Mouse (Mus musculus) embryonic stem cell, embryonic (primary cell): ENCODE results near the gene Acap1.

Experiments used
- CTCF ChIA-PET, 4 experiments: fragments of 300-600 bp in 2 of 4; fragments of 350-600 bp in 2 of 4; sonication (Branson Sonifier 250); formaldehyde crosslinking; loops; one replicate each; lab custom pipeline; 2022; ENCODE audit warnings: inconsistent platforms in 2 of 4; lab: Charles Lee
- POLR2A ChIA-PET, 4 experiments: fragments of 300-600 bp in 2 of 4; fragments of 350-600 bp in 2 of 4; sonication (Branson Sonifier 250); formaldehyde crosslinking; loops; one replicate each; lab custom pipeline; 2022; ENCODE audit warnings: antibody characterized with exemption in 4 of 4, inconsistent platforms in 1 of 4; lab: Charles Lee

Acap1 gene

GRCm38 (mm10) chr11:69836703-69837576 lies 58.4 kb downstream of the Acap1 start:
- ChIA-PET CTCF (interaction anchor here (0.5 to 1.9 kb wide), 19 partner anchors 8 to 695 kb away, joined by 3 to 16 read pairs (median 4); partner anchors contain the start of genes 2810408A11Rik (in 1 of the 4), Fxr2 (in 1 of the 4), Neurl4 (in 1 of the 4) and Tmem95 (in 1 of the 4)), POLR2A (interaction anchor here (0.6 to 4.2 kb wide), 73 partner anchors 8 to 778 kb away, joined by 3 to 83 read pairs (median 6); partner anchors contain the start of genes Tmem102 (in 3 of the 4), 2810408A11Rik (in 2 of the 4), Eif5a (in 2 of the 4) and Fgf11 (in 2 of the 4))

GRCm38 (mm10) chr11:69835966-69836335 lies 59.4 kb downstream of the Acap1 start:
- ChIA-PET CTCF (no interaction called here), POLR2A (interaction anchor here in 2 of 4 experiments (1.3 to 4.2 kb wide), 7 partner anchors 35 to 98 kb away, joined by 3 to 83 read pairs (median 25); partner anchors contain the start of genes Fgf11 (in 2 of the 2), Polr2a (in 1 of the 2) and Tmem95 (in 1 of the 2))

- ChIA-PET POLR2A (interaction anchor here in 2 of 4 experiments (1.2 to 3.5 kb wide), 5 partner anchors 10 to 72 kb away, joined by 3 to 83 read pairs (median 7); partner anchors contain the start of genes Fgf11 (in 1 of the 2) and Tmem95 (in 1 of the 2)), CTCF (no interaction called here)
Observed at GRCm38 (mm10) chr11:69835326-69835965, 59.9 kb downstream of the Acap1 start.

GRCm38 (mm10) chr11:69834001-69834549 lies 61.3 kb downstream of the Acap1 start:
- ChIA-PET CTCF (interaction anchor here in 1 of 4 experiments (1.1 kb wide), 1 partner anchor 28 kb away, joined by 3 read pairs; the partner anchor contains the start of gene Tmem102), POLR2A (interaction anchor here in 3 of 4 experiments (0.7 to 2.8 kb wide), 32 partner anchors 8 to 168 kb away, joined by 3 to 14 read pairs (median 4); partner anchors contain the start of genes Tmem102 (in 2 of the 3), 2810408A11Rik (in 1 of the 3), Cd68 (in 1 of the 3) and Fgf11 (in 1 of the 3))

- POLR2A ChIA-PET: interaction anchor here (0.7 to 2.8 kb wide), 35 partner anchors 8 to 168 kb away, joined by 3 to 14 read pairs (median 4); partner anchors contain the start of genes Tmem102 (in 2 of the 4), 2810408A11Rik (in 1 of the 4), Cd68 (in 1 of the 4) and Eif5a (in 1 of the 4)
- CTCF ChIA-PET: interaction anchor here in 1 of 4 experiments (1.1 kb wide), 1 partner anchor 28 kb away, joined by 3 read pairs; the partner anchor contains the start of gene Tmem102
Observed at GRCm38 (mm10) chr11:69833554-69833953, 61.8 kb downstream of the Acap1 start.
